Mouse (Mus musculus): ENCODE data around the gene Prkn. TPM values are rescaled to one million over a fixed set of nuclear protein-coding genes. Genes with fewer than 3 reads are reported as not detected.
A peak's percentile ranks its signal among the peaks of the same experiment; 100 is the strongest.

The Prkn gene
- total RNA-seq, 2 experiments from 2014 or later: 16.6 to 16.8 TPM

- no peak for DNase-seq (ENCODE audit: low spot score in 2 of 2)
Measured at GRCm38 (mm10) chr17:10982136-10982535, 142.0 kb downstream of the Prkn start.

- no peak for DNase-seq (ENCODE audit: low spot score in 2 of 2)
Measured at GRCm38 (mm10) chr17:10987040-10987439, 146.9 kb downstream of the Prkn start.

DNA sequence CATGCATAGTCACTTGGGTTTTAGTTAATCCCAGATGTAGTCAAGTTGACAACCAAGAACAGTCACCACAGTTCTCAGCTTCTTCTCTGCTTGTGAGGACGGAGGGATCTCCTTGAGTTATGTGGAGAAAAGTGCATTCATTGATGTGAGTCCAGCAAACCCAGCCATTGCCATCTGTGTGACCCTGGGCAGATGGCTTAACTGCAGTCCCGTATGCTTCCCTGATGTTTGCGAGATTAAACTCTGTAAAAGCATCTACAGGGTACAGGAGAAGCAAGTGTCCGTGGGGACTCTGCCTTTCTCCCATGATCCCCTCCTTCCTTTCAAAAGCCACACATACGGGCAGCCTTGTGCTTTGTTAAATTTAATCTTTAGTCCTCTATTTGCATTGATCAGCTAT is 157.1 kb downstream of the Prkn start:
- no peak for DNase-seq (ENCODE audit: low spot score in 2 of 2)

GRCm38 (mm10) chr17:11023371-11023770 is 183.2 kb downstream of the Prkn start:
- no peak for DNase-seq (ENCODE audit: low spot score in 2 of 2)

DNA sequence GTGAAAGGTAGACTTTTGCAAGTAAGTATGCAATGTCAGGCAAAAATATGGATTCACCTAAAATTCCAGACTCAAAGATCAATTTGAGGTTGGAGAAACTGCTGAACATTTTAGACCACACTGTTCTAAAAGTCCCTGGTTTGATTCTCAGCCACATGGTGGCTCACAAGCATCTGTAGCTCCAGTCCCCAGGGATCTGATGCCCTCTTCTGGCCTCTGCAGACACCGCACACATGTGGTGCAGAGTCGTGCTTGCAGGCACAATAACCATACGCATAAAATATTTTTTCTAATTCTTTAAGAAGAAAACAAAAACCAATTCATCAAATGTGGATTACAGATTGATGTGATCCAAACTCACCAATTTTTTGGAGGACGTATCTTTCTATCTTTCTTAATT is 189.2 kb downstream of the Prkn start:
- DNase-seq (ENCODE audit: low spot score in 2 of 2): no peak

DNA sequence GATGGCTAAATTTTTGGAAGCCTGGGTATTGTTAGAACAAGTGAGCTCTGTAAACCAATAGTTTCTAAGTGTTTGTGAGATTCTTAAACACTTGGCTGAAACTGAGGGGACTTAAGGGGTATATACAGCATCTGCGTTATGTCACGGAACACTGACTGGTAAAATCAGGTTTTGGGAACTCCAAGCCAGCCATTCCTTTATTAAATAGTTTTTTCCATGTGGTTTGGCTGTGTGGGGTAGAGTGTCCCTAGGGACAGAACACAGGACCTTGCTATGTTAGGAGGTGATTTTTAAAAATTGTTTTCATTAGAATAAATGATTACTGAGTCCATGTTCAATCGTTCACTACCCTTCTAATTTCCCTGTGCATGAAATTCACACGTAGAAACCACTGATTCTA is 190.8 kb downstream of the Prkn start:
- no peak for DNase-seq (ENCODE audit: low spot score in 2 of 2)

DNA sequence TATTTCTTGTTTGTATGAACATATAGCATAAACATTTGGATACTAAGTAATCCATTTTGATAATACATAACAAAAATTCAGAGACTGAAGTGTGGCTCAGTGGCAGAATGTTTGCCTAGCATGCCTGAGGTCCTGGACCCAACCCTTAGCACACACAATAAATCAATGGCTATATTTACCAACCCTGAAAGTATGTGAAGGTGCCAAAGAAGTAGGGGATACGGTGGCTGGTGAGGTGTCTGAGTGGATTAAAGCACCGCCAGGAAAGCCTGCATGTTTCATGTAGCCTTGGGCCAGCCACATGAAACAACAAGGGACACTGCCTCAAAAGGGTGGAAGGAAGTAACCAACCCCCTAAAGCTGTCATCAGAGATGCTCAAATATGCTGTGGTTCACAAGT is 192.2 kb downstream of the Prkn start:
- no peak for DNase-seq (ENCODE audit: low spot score in 2 of 2)

DNA sequence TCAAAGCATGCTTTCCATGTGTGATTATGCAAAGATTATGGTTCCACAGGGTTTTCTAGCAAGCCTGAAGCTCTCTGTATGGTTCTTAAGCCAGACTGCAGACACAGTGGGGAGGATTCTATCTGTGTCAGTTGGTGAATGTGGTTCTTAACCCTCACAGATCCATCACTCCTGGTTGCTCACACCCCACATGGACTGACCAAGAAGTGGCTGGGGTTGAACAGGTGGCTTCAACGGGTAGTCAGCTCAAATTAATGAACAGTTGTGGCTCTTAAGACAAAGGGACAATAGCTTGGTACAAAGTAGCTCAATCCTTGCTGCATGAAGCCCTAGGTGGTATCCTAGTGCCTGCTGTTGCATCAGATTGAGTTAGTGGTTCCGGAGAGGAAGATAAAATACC is 193.4 kb downstream of the Prkn start:
- no peak for DNase-seq (ENCODE audit: low spot score in 2 of 2)

GRCm38 (mm10) chr17:11038272-11038671 is 198.1 kb downstream of the Prkn start:
- no peak for DNase-seq (ENCODE audit: low spot score in 2 of 2)

DNA sequence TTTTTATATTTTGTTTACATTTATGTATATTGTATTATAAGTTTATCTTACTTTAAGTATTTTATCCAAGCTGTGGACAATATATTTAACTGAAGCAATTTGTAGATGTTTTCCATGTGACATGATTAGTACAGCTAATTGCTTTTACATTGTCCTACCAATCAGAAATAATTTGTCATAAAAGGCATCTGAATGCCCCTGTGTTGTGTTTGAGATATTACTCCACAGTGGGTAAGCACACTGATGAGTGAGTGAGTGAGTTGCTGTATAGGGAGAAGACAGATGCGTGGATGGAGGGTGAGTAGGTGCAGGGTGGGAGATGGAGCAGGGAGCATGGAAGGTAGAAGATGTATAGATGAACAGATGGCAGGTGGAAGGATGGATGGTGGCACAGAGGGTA is 218.8 kb downstream of the Prkn start:
- DNase-seq (ENCODE audit: low spot score in 2 of 2): no peak

DNA sequence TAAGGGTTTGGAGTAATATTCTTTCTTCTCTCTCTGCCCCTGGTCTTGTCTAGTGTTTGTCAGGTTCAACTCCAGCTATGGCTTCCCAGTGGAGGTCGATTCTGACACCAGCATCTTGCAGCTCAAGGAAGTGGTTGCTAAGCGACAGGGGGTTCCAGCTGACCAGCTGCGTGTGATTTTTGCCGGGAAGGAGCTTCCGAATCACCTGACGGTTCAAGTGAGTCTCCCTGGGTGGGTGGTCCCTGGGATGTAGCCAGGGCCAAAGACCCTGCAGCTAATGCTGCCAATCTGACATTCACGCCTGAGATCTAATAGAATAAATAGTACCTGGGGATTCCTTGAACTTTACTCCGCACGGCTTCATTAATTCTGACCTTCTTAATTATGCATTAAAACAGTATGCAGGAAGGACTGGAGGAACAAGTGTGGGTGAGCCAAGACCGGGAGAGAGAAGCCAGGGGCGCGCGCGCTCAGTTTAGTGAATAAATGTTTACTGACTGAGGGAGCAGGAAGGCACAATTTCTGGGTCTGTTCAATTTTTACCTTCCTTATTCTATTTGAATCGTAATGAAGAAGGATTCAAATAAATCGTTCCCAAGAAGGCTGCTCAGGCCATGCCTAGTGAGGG is 227.0 kb downstream of the Prkn start:
- DNase-seq (ENCODE audit: low spot score in 2 of 2): no peak

DNA sequence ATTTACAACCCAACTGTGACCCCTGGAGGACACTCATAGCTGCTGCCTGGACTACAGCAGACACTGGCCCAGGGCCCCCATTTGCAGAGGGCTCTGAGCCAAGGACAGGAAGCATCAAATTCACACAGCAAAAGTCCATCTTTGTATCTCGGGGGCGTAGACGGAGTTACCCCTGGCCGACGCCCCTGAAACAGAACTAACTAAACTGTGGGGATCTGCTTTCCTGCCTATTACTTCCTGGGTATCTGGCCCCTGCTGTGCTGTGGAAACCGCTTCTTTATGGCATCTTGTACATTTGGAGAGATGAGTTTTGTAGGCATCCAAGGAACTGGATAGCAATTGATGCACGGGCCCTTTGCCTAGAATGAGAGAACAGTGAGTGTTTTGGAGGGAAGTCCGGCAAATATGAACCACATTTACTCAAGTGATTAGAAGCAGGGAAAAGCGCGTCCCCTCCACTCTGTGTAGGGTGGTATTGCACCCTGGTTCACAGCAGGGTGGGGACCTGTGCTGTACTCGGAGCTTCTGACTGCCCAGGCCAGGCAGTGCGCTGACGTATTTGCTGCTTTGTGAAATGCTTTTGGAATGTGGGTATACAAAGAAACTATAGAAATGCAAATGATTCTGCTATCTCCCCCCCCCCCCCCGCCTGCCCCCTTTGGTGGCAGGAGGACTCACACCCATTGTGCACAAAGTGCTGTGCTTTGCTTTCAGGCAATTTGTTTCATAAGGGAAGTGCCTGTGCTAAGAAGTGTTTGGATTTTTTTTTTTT is 227.7 kb downstream of the Prkn start:
- peak; percentile 23 to 64 for DNase-seq (ENCODE audit: low spot score in 2 of 2)

GRCm38 (mm10) chr17:11070996-11071395 is 230.8 kb downstream of the Prkn start:
- DNase-seq (ENCODE audit: low spot score in 2 of 2): no peak

GRCm38 (mm10) chr17:11076319-11076903 is 236.2 kb downstream of the Prkn start:
- peak; percentile 40 to 73 for DNase-seq (ENCODE audit: low spot score in 2 of 2)

DNA sequence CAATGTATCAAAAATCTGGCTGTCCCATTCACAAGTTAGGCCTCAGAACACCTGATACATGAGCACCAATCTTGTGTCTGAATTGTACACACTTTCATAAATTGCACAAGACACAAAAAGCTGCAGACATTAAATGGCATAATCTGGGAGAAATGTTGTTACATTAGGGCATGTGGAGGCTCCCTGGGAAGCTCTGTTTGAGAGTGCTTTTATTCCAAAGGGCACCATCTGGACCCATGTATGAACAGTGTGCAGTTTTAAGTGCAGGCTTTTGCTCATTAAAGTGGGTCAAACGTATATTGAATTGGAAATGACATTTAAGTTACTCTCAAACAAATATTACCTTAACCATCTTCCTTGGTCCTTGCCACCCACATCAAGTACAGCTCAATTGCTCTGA is 246.3 kb downstream of the Prkn start:
- peak in 1 of 2 experiments; percentile 46 for DNase-seq (ENCODE audit: low spot score in 2 of 2)

GRCm38 (mm10) chr17:11087088-11087487 is 246.9 kb downstream of the Prkn start:
- no peak for DNase-seq (ENCODE audit: low spot score in 2 of 2)

DNA sequence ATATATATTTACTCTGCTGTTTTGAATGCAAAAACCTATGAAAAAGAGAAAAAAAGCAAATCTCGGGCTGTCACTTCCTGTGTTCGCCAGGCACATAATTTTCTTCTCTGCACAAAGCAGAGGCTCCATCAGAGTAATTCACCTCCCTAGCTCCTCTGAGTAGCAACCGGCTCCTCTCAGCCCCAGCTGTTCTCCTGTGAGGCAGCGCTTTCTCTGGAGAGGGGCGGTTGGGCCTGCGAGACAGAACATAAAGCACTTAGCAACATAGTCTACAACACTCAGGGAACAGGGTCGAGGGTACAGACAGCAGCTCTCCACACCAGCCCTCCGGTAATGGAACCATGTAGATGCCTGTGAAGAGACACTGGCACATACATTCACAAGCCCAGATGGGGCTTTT is 247.6 kb downstream of the Prkn start:
- no peak for DNase-seq (ENCODE audit: low spot score in 2 of 2)

DNA sequence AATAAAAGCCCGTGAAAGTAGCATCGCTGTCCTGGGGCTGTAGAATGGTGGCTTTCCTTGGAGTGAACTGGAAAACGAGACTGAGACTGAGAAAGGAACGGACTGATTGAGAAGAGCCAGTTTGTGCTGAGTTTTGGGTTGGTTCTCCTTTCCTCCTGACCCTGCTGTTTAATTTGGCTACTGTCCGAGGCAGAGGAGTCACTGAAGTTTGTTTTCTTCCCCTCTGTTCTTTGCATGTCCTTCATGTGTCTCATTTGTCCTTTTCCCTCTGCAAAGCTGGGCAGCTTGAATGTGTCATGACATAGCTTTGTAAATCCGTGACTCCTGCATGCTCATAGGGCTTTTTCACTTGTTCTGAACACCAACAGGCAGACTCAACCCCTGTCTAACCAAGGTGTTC is 249.2 kb downstream of the Prkn start:
- no peak for DNase-seq (ENCODE audit: low spot score in 2 of 2)

DNA sequence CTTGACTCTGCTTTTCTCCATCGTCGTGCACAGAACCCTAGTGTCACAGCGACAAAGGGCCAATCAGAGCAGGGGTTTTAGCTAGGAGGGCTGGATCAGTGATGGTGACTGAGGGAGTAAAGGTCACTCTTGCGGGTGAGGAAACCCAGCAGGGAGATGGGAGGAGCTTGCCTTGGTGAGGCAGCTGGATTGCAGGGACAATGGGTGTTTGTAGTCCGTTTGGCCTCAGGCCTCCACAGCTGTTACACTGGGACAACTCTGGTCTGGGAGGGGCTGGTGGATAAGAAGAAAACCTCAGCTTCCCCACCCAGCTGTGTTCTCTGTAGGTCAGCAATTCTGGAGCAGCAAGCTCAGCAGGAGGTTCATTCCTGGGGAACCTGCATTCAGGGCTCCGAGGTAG is 252.7 kb downstream of the Prkn start:
- peak in 1 of 2 experiments; percentile 51 for DNase-seq (ENCODE audit: low spot score in 2 of 2)

GRCm38 (mm10) chr17:11093321-11093720 is 253.1 kb downstream of the Prkn start:
- no peak for DNase-seq (ENCODE audit: low spot score in 2 of 2)

DNA sequence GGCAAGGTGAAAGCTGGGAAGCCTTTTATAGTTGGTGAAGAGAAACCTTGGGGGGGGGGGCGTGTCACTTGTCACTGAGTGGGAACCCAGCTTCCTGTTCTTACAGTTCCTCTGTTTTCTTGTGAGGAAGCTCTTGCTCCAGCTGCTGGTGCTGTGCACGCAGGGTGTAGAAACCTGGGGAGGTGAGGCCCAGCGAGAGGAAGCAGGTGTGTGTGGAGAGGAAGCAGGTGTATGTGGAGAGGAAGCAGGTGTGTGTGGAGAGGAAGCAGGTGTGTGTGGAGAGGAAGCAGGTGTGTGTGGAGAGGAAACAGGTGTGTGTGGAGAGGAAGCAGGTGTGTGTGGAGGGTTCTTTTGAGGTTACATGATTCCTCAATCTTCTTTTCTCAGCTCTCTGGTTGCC is 266.8 kb downstream of the Prkn start:
- no peak for DNase-seq (ENCODE audit: low spot score in 2 of 2)

- peak; percentile 62 to 83 for DNase-seq (ENCODE audit: low spot score in 2 of 2)
Measured at GRCm38 (mm10) chr17:11107916-11108315, 267.7 kb downstream of the Prkn start.

DNA sequence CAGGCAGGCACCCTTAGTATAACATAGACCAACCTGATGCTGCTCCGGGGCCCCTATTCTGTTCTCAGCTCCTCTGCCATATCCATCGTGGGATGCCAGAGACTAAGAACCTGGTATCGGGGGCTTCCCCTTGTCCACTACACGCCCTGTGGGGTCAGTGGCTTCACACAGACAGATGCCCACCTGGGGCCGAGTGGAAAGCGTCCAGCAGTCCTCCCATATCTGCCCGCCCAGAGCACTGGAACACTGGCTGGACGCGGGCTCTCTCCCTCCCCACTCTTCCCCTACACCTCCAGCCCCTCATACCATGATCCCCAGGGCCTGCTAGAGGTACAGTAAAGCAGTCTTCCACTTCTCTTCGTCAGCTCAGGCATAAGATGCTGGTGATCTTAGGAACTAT is 277.3 kb downstream of the Prkn start:
- no peak for DNase-seq (ENCODE audit: low spot score in 2 of 2)

Measured in layer of hippocampus, adult 18-20 months (tissue).